Mouse (Mus musculus) liver, embryonic 14.5 days (tissue): ENCODE results near the gene Nme3. TPM values are rescaled to one million over a fixed set of nuclear protein-coding genes. Genes with fewer than 3 reads are reported as not detected.

Experiments
- ATAC-seq: fragments of 200-750 bp; cut with Nextera tagmentation; 2 replicates; pipeline ENCODE4 v1.8.0; 2017; ENCODE audit warnings: moderate number of reproducible peaks, mild to moderate bottlenecking, moderate library complexity; ENCODE audit not compliant: insufficient read depth
- DNase-seq, 3 experiments: peaks; one replicate each; pipeline ENCODE4 v3.0.0-alpha.2; 2012 to 2013; ENCODE audit warnings: low read depth in 3 of 3, low spot score in 3 of 3
- H3K27ac ChIP-seq: fragments of 300-500 bp; sonication (generic); 2 replicates; pipeline ENCODE4 v1.5.1; 2014; ENCODE audit warnings: moderate library complexity, mild to moderate bottlenecking, control low read depth, inconsistent platforms
- H3K27me3 ChIP-seq: fragments of 300-500 bp; sonication (generic); 2 replicates; pipeline ENCODE4 v1.6.1; 2014; ENCODE audit warnings: mild to moderate bottlenecking, low read length, moderate library complexity; ENCODE audit not compliant: control insufficient read depth, insufficient read depth
- H3K36me3 ChIP-seq: fragments of 300-500 bp; sonication (generic); replicated peaks from 2 replicates; pipeline ENCODE4 v1.6.1; 2014; ENCODE audit warnings: low read depth; ENCODE audit not compliant: control insufficient read depth, insufficient read depth
- H3K4me1 ChIP-seq, 2 experiments: fragments of 200-500 bp in 1 of 2; fragments of 300-500 bp in 1 of 2; sonication (generic) in 1 of 2; replicated peaks; 2 replicates each; pipeline ENCODE4 v1.6.1; 2012 to 2014; ENCODE audit warnings: antibody characterized with exemption in 1 of 2, inconsistent platforms in 1 of 2, low read length in 1 of 2; ENCODE audit not compliant: control insufficient read depth in 2 of 2, insufficient read depth in 2 of 2
- H3K4me2 ChIP-seq: fragments of 300-500 bp; sonication (generic); 2 replicates; pipeline ENCODE4 v1.6.1; 2014; ENCODE audit warnings: low read depth, mild to moderate bottlenecking, control low read depth, moderate library complexity
- H3K4me3 ChIP-seq, 2 experiments: fragments of 200-500 bp in 1 of 2; fragments of 300-500 bp in 1 of 2; sonication (generic) in 1 of 2; 2 replicates each; pipeline ENCODE4 v1.5.1; 2012 to 2014; ENCODE audit warnings: low read depth in 2 of 2, low read length in 2 of 2, mild to moderate bottlenecking in 2 of 2, control low read depth in 1 of 2, inconsistent platforms in 1 of 2, moderate library complexity in 1 of 2; ENCODE audit not compliant: insufficient read depth in 1 of 2
- H3K9ac ChIP-seq: fragments of 300-500 bp; sonication (generic); replicated peaks from 2 replicates; pipeline ENCODE4 v1.6.1; 2014; ENCODE audit warnings: mild to moderate bottlenecking, control low read depth, moderate library complexity
- H3K9me3 ChIP-seq: fragments of 300-500 bp; sonication (generic); 2 replicates; pipeline ENCODE4 v1.6.1; 2016; ENCODE audit warnings: low read length, mixed read lengths; ENCODE audit not compliant: control insufficient read depth
- CTCF ChIP-seq: IDR thresholded peaks from 2 replicates; pipeline ENCODE4 v1.5.1; 2016; ENCODE audit warnings: antibody characterized with exemption, low read depth, control low read depth
- EP300 ChIP-seq: IDR thresholded peaks from 2 replicates; pipeline ENCODE4 v1.6.1; 2016; ENCODE audit warnings: antibody characterized with exemption, low read depth
- WGBS: fragments of 180-500 bp; shearing (Covaris S2); extraction: QIAGEN DNeasy Blood & Tissue Kit; methylation state at CpG from one replicate; pipeline ENCODE4 v1.1.7; 2014; ENCODE audit not compliant: insufficient replicate concordance; 5-methylcytosine and 5-hydroxymethylcytosine counted together
- polyA plus RNA-seq, 2 experiments: library from polyadenylated mRNA; depleted of rRNA in 1 of 2; stranded (reverse) in 1 of 2; unstranded in 1 of 2; fragments of >200 nt; fragmentation: Nextera tagmentation in 1 of 2; extraction: Ambion mirVana in 1 of 2; gene quantifications; 2 replicates each; pipeline versions ENCODE4 v1.2.1 to v1.2.3; 2012 to 2014

The Nme3 gene
- polyA plus RNA-seq, 2 experiments = 55.7 to 79.2 TPM

DNA sequence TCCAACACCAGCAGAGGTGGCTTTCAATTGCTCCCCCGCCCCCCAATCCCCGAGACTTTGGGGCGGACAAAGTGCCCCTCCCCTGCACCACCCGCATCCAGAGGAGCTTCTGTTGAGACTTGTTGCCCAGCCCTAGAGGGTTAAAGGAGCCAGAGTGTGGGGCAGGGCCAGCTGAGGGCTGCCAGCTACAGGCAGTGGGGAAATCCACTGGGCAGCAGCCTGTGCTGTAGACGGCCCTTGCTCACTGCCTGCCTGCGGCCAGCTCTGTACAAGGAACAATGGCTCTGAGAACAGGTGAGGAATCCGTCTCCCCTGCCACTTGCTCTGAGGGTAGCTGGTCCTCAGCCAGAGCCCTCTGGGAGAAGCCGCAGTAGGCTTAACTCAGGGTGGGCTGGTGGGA, 17.8 kb upstream of the Nme3 start:
- 65% methylated on average over 8 of the region's 8 CpGs for WGBS

DNA sequence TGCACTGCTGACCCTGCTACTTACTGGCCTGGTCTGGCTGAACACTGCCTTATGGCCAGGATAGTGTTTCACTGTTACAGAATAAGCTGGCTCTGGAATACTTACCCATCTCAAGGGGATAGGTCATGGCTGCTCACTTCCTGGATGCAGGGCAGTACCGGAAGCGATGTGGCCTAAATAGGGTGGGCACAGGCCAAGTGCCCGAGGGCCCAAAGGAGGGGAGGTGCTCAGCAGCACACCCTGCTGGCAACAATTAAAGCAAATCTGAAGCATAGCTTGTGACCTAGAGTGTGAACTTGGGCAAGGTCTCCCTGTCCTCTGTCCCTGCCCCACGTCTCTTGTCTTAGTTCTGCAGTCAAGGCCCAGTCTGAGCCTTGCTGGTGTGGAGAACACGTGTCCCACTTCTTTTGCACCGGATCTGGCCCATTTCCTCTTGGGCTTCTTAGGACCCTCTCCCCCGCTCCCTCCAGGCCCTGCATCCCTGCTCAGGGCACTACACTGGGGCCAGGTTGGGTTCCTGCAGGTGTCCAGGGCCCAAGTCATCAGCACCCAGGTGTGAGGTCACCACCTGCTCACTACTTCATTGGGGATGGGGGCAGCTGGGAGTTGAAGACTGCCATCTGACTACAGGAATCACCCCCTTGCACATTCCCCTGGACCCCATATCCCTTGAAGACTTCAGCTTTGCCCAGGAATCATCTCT, 14.4 kb upstream of the Nme3 start:
- DNase-seq (no peak), ATAC-seq (no peak)
- no peak overlapping the region for H3K27ac ChIP-seq
- no peak overlapping the region for H3K4me2 ChIP-seq
- H3K9ac ChIP-seq = no peak overlapping the region
- no peaks in the 10 kb centered on the region for H3K27me3 ChIP-seq
- WGBS = 47% methylated on average over 7 of the region's 7 CpGs
- no peaks in the 10 kb centered on the region for H3K9me3 ChIP-seq
- peaks cover 24% of the 10 kb centered on the region for H3K36me3 ChIP-seq
- peaks cover 2 to 10% of the 10 kb centered on the region in 2 experiments; a peak in 2 of 4 replicates for H3K4me1 ChIP-seq
- no peak overlapping the region for H3K4me3 ChIP-seq
- TF ChIP-seq EP300 = no peak
- peak; percentile 84 for TF ChIP-seq CTCF

More for the DNA sequence above, 17.8 kb upstream of the Nme3 start:
- DNase-seq (no peak), ATAC-seq (no peak)
- Histone ChIP-seq H3K4me1 (no peaks in the 10 kb centered on the region), H3K27ac (no peak overlapping the region), H3K4me3 (no peak overlapping the region), H3K36me3 (peaks cover 10% of the 10 kb centered on the region), H3K9me3 (no peaks in the 10 kb centered on the region), H3K9ac (no peak overlapping the region), H3K4me2 (peak overlapping the region; percentile 13; the same call in 1 of the 2 replicates), H3K27me3 (no peaks in the 10 kb centered on the region)
- TF ChIP-seq CTCF = no peak
- no peak for TF ChIP-seq EP300

DNA sequence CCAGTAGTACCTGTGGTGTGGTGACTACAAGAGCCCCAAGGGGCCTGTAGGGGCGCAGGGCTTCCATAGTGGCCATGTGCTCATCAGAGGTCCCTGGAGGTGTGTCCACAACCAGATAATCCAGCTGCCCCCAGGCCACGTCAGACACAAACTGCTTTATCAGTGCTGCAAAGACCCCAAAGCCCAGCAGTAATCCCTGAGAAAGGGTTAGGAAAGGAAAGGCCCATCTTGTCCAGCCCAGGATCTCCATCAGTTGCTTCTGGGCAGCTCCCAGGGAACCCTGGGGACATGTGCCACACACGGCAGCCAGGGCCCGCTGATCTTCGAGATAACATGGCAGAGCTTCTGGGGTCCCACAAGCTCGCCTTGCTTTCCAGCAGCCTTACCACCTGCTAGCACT, 11.9 kb upstream of the Nme3 start:
- ATAC-seq (no peak), DNase-seq (no peak)
- H3K27me3 ChIP-seq = no peaks in the 10 kb centered on the region
- 72% methylated on average over 6 of the region's 6 CpGs for WGBS
- peaks cover 14 to 19% of the 10 kb centered on the region in 2 experiments for H3K4me1 ChIP-seq
- peak overlapping the region; percentile 99; the same call in 1 of the 2 replicates for H3K4me2 ChIP-seq
- 0 out of 4 replicates have a peak overlapping the region, but pooled peaks have one; percentile 96 to 97 for H3K4me3 ChIP-seq
- TF ChIP-seq CTCF = no peak
- no peak for TF ChIP-seq EP300
- H3K27ac ChIP-seq = no peak overlapping the region
- H3K9me3 ChIP-seq = no peaks in the 10 kb centered on the region
- peak overlapping the region; percentile 81; the same call in 1 of the 2 replicates for H3K9ac ChIP-seq
- peaks cover 36% of the 10 kb centered on the region for H3K36me3 ChIP-seq

DNA sequence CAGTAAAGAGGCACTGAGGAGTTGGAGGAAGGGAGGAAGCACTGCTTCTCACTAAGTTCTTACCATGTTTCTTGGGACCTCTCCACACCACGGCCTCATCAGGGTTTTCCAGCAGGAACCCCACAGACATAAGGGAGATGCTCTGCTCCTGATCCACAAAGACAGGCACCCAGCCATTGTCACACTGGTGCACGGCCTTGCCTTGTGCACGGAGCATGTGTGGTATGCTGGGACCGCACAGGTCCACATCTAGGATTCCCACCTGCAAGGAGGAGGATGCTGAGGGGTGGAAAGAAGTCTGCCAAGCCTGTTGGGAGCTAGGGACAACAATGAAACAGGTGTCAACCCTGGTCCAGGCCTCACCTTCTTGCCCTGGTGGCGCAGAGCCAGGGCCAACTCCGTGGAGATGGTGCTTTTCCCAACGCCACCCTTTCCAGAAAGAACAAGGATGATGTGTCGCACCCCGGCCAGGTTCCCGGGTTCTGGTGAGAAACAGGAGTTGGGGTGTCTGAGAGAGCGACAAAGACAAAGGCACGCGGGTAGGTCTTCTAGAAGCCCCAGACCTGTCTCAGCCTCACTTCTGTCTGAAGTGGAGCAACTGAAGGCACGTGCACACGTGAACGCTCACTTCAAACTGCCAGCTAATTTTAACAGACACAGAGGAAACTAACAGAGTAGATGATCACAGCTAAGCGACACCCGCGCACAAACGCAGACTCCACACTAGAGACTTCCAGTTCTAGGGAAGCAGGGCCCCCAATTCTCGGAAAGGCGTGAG, 10.8 kb upstream of the Nme3 start:
- peak overlapping the region; percentile 40 for H3K27ac ChIP-seq
- H3K4me1 ChIP-seq = peaks cover 14 to 19% of the 10 kb centered on the region in 2 experiments
- WGBS = 20% methylated on average over 22 of the region's 22 CpGs
- peak overlapping the region; percentile 81 for H3K9ac ChIP-seq
- no peaks in the 10 kb centered on the region for H3K9me3 ChIP-seq
- TF ChIP-seq CTCF = no peak
- no peak for TF ChIP-seq EP300
- H3K27me3 ChIP-seq = no peaks in the 10 kb centered on the region
- H3K36me3 ChIP-seq = peaks cover 47% of the 10 kb centered on the region
- DNase-seq (no peak), ATAC-seq (no peak)
- H3K4me2 ChIP-seq = peak overlapping the region; percentile 99
- H3K4me3 ChIP-seq = peak overlapping the region; percentile 96 to 97
